Mouse (Mus musculus): ENCODE measurements around the gene Pgm1.

Gene Pgm1

GRCm38 (mm10) chr4:99929149-99929612 lies at the start of gene Pgm1:
TSS of gene Pgm1 (plus strand) at chr4:99929414.
- peak; percentile 34 for DNase-seq (ENCODE audit: low read depth, low spot score)

- peak; percentile 22 for DNase-seq (ENCODE audit: low read depth, low spot score)
Measured at GRCm38 (mm10) chr4:99881882-99882281, 47.3 kb upstream of the Pgm1 start.

GRCm38 (mm10) chr4:99882405-99882804 lies 46.8 kb upstream of the Pgm1 start:
- DNase-seq (ENCODE audit: low read depth, low spot score), result no peak

- DNase-seq (ENCODE audit: low read depth, low spot score), result no peak
Measured at GRCm38 (mm10) chr4:99913894-99914451, 15.2 kb upstream of the Pgm1 start.

GRCm38 (mm10) chr4:99926380-99926779 lies 2.8 kb upstream of the Pgm1 start:
- no peak for DNase-seq (ENCODE audit: low read depth, low spot score)

- DNase-seq (ENCODE audit: low read depth, low spot score), result no peak
Measured at GRCm38 (mm10) chr4:99928521-99928920, 693 bp upstream of the Pgm1 start.

- peak; percentile 64 for DNase-seq (ENCODE audit: low read depth, low spot score)
Measured at GRCm38 (mm10) chr4:99929613-99930517, 651 bp downstream of the Pgm1 start, which contains the start of gene Itgb3bp. TSS of gene Itgb3bp (minus strand) at chr4:99929813.

- no peak for DNase-seq (ENCODE audit: low read depth, low spot score)
Measured at GRCm38 (mm10) chr4:99930518-99931239, 1.5 kb downstream of the Pgm1 start.

GRCm38 (mm10) chr4:99931240-99931580 lies 2.0 kb downstream of the Pgm1 start:
- DNase-seq (ENCODE audit: low read depth, low spot score), result no peak

- DNase-seq (ENCODE audit: low read depth, low spot score), result no peak
Measured at GRCm38 (mm10) chr4:99931807-99932206, 2.6 kb downstream of the Pgm1 start.

- DNase-seq (ENCODE audit: low read depth, low spot score), result no peak
Measured at GRCm38 (mm10) chr4:99934859-99935258, 5.6 kb downstream of the Pgm1 start.

- no peak for DNase-seq (ENCODE audit: low read depth, low spot score)
Measured at GRCm38 (mm10) chr4:99936278-99936677, 7.1 kb downstream of the Pgm1 start.

GRCm38 (mm10) chr4:99939711-99940505 lies 10.7 kb downstream of the Pgm1 start:
- DNase-seq (ENCODE audit: low read depth, low spot score), result no peak

- no peak for DNase-seq (ENCODE audit: low read depth, low spot score)
Measured at GRCm38 (mm10) chr4:99941655-99942414, 12.6 kb downstream of the Pgm1 start.

- no peak for DNase-seq (ENCODE audit: low read depth, low spot score)
Measured at GRCm38 (mm10) chr4:99944606-99945005, 15.4 kb downstream of the Pgm1 start.

- no peak for DNase-seq (ENCODE audit: low read depth, low spot score)
Measured at GRCm38 (mm10) chr4:99945011-99945410, 15.8 kb downstream of the Pgm1 start.

- no peak for DNase-seq (ENCODE audit: low read depth, low spot score)
Measured at GRCm38 (mm10) chr4:99946516-99946915, 17.3 kb downstream of the Pgm1 start.

GRCm38 (mm10) chr4:99947192-99947591 lies 18.0 kb downstream of the Pgm1 start:
- no peak for DNase-seq (ENCODE audit: low read depth, low spot score)

GRCm38 (mm10) chr4:99947896-99948295 lies 18.7 kb downstream of the Pgm1 start:
- DNase-seq (ENCODE audit: low read depth, low spot score), result no peak

GRCm38 (mm10) chr4:99953904-99954303 lies 24.7 kb downstream of the Pgm1 start:
- no peak for DNase-seq (ENCODE audit: low read depth, low spot score)

- no peak for DNase-seq (ENCODE audit: low read depth, low spot score)
Measured at GRCm38 (mm10) chr4:99955396-99955795, 26.2 kb downstream of the Pgm1 start.
